Mouse (Mus musculus): ENCODE measurements at regions not wholly inside any gene's neighbourhood (a gene's known extent, or its start where the extent isn't known, plus 50 kb on each side); places are given as distances from the start of the nearest gene placed in this dataset.

DNA sequence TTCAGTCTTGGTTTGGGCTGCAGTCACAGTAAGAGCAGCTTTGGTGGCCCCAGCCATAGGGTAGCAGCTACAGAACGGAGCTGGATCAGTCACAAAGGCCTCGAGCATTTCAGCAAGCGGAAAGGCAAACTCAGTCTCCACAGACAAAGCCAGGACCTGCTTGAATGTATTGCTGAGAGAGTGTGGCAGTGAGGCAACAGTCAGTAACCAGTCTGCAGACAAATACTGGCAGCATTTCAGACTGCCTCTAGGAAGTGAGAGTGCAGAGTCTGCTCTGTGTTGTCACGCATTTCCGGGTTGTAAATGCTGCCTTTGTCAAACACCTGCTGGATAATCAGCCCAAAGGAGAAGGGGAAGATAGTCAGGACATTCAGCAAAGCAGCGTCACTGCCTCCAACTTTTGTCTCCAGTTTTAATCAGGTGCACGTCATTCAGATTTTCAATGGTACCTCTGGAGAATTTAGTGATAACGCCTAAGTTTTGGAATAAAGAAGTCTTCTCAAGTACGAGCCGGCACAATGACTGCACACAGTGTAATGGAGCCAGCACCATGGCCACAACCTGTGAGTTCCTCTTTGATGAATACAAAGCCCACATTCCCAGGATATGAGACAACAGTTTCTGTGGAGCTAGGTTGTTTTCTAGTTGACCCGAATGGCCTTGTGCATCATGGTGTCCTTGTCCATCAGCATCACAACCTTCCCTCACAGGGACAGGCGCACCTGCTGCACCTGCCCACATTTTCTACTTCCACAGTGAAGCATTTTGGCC, 224.3 kb upstream of the Tmem161b start:
- no peak for DNase-seq

DNA sequence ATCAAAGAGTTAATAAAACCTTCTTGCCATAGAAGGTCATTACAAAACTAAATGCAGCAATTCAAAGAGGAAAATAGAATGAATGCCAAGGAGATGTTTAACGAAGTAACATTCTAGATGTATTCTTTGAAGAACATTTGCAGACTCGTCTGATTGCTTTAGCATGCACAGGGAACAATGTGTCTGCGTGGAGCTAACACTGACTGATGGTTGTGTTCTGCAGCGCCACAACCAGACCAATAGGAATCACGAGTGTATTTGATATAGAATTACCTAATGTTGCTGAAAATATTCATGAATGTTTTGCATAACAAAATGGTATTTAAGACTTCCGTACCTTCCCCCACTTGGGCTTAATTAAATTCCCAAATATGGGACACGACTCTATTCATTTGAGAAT, 200.3 kb upstream of the Tmem161b start:
- no peak for DNase-seq

DNA sequence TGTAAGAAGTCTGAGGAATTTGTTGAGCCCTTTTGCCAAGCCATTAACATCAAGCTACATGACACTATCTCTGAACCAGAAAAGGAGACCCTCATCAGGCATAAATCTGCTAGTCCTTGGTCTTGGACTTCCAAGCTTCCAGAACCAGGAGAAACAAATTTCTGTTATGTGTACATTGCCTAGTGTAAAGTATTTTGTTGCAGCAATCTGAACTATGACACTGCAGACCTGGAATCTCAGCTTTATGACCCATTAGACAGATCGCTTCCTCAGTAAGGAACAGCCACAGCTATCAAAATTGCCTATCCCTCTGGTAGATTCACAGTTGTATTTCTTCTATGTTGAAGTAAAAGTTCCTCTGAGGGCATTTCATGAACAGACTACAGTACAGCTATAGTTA, 199.1 kb upstream of the Tmem161b start:
- DNase-seq = no peak

DNA sequence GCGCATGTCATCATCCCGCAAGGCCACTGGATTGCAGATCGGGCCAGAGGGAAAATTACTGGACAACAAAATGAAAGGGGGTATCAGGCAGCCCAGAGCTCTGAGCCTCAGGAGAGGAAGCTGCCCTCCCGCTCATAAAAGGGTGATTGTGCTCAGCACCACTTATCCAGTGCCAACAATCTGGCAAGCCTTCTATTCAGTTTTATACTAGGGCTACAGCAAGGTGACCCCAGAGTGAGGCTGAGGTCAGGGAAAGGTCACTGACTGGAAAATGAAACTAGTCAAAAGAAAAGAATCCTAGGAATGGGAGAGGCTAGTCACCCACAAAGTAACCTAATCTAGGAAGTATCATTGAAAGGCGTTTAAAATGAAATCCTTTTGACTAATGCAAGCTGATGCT, 198.5 kb upstream of the Tmem161b start:
- DNase-seq = no peak

DNA sequence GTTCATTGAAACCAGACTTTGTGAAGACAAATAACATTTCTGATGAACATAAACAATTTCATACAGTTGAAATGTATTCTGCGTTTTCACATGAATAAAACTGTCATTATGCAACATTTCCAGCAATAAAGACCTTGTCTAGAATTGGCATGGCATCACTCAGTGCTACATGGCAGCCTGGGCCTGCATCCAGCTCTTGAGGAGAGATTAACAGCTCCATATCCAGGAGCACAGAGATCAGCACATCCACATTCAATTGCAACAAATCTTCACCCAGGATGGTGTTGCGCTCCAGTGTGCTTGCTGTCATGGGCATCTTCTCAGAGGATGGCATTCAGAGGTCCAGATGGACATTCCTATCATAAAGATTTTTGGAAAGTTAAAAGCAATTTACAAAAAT, 196.7 kb upstream of the Tmem161b start:
- DNase-seq = no peak

DNA sequence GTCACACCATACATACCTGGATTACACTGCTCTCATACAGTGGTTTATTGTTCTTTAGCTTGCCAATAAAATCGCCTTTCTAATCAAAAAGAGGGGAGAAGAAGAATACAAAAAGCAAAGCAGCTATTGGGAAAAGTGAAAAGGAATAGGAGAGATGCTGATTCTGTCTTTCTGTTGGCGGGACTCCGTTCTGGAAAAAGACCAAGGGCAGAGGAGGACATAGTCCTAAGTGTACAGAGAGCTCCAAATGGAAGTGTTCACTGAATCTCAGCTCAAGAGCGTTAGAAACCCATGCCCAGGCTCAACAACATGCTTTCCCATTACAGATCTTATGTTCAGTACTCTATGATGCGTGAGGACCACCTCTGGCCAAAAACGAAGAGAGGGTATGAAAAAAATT, 174.4 kb upstream of the Tmem161b start:
- DNase-seq = no peak

DNA sequence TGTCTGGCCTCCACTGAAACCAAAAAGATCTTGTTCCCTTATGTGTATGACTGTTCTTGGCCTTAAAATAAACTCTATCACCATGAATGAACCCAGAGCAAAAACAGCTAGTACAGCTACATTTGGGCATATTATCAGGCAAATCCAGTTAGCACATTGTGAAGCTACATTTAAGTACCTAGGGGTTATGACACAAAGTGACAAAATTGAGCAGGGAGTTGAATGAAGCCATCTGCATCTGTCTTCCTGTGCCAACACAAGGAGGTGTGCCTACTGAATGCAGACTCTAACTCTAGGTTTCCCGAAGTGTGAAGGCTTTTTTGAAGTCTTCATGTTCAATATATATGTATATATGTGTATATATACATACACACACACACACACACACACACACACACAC, 169.9 kb upstream of the Tmem161b start:
- DNase-seq = no peak

DNA sequence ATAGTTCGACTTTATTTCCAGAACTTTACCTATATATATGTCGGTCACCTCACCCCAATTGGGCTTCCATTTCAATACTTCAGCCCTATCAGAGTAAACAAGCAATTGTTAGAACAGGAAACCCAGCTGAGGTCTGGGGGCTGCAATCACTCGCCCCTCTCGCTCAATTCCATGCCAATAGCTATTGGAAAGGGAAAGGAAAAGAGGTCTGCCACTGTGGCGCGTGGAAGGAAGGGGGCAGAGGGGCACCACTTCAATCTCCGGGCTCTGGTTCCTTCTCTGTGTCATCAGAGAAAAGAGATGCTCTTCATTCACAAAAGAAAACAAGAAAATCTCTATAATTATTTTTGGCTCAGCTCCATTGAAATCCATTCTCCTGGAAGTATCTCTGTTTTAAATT, 167.1 kb upstream of the Tmem161b start:
- no peak for DNase-seq

DNA sequence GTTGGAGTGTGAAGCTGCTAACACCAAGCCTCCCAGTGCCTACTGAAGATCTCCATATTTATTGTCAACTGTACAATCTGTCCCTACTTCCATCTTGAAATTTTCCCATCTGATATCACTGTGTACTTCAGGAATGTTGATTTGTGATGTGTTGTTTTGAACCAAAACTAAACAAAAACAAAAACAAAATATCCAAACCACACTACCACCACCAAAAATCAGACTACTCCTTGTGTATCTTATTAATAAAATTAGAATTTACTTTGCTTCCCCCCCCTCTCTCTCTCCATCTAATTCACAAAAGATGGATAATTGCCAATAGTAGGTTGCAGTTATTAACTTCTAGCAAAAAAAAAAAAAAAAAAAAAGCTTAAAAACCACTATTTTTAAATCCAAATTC, 166.5 kb upstream of the Tmem161b start:
- no peak for DNase-seq

DNA sequence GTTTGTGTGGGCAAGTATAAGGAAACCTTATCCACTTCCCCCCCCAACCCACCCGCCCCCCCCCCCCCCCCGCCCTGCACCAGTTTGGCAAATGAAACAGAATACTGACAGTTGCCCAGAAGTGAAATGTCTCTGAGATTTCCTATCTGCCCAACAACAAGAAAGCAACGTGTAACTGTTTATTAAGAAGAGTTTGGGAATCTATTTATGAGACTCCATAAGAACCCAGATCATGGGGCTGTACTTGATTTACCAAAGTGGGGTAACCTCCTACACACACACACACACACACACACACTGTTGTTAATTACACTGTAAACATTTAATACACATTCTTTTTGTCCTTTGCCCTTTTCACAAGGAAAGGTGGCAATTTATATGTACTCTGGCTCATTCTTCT, 165.6 kb upstream of the Tmem161b start:
- no peak for DNase-seq

DNA sequence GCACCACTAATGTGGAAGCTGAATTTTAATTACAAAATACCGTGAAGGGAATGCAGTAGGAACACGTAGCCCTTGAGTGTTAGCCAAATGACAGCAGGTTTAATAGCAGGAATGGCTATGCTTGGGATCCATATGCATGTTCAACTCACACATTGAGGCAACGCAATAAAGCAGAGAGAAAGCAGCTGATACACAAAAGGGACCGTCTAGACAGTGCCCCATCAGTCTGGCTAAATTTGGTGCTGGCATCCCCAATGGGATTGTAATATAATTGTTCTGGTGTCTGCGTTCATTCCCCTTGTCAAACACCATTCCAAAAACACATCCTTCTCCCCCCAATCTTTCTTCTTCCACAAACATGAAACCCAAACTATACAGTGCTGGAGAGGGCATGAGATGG, 165.1 kb upstream of the Tmem161b start:
- no peak for DNase-seq

DNA sequence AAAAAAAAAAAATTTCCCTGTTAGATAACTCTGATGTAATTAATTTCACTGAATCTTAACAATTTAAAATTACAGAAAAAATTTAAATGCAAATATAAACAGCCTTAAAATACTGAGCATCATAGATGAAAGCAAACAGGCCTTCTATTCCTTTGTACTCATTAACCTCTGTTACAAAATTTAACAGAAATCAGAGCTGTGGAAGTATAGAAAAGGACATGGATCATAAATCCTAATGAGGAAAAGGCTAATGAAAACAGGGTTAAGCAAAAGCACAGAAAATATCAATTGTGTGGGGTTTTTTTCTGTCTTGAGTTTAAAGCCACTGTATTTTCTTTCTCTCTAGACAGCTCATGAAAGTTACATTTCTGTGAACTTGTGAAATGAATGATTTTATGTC, 164.6 kb upstream of the Tmem161b start:
- DNase-seq = no peak

DNA sequence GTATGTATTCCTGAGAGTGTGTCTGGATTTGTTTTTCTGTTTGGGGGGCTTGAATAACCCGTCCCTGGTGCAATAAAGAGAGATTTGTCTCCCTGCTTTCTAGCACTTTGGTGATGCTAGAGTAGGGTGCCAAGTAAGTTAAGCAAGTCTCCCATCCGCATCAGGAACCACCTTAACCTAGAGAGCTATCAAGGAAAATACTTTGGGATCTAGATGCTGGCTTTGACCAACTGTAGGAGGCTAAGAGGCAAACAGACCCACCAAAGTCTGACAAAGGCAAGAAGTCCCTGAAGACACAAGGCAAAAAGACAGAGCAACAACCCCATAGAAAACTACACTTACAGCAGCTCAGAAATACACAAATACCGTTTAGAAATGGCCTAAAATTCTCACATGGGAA, 163.8 kb upstream of the Tmem161b start:
- DNase-seq = no peak

DNA sequence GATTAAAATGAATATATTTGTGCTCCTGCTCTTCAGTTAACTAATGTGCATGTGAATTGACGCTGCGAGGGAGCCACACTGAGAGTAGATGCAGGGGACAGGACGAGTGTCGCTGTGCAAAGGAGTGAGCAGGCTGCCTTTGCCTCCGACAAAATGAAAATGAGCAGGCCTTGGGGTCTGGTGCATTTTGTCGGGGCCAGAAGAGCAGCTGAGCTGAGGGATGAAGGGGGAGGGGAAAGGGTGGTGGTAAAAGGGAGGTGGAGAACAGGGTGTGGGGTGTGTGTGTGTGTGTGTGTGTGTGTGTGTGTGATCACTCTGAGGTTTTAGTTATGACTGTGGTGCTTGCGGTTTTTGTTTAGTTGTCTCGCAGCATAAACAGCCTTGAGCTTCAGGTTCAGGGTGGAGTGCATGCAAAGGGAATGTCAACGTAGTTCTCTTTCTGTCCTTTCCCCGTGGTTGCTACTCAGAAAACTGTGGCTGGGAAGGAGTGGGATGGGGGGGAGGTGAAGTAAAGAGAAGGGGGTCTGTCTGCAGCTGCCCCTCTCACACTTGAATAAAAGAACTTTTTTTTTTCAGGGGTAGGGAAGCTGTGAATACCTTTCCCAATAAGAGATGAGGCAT, 163.0 kb upstream of the Tmem161b start:
- DNase-seq = no peak

DNA sequence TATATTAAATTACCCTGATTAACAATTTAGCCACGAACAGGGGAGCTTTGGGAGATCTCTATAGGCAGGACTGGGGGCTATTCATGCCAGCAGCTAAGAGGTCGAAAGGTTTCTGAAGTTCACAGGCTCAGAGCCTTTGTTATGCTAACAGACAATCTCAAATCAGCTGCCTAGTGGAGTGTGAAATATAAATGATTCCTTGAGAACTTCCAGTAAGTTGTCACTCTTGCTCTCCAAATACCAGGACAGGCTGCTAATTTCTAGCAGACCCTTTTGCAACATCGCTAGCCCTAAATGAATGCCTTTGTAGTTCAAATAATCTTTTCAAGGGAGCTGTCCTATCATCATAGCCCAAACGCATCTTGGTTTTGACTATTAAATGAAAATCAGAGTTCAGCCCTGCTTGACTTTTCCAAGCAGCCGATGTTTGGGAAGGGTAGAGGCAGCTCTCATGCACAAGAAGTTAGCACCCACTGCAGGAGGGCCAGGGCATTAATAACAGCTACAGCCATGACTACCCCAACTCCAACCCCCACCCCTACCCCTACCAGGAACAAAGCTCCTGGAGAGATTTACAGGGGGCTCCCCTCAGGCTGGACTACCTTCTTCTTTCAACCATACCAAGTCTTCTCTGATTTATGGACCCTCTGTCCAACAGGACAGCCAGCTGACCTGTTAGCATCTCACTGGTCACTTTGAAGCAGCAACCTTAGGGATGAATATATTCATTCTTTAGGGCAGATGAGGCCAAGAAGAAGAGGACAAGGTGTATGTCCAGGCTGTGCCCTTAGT, 162.2 kb upstream of the Tmem161b start:
- DNase-seq = no peak

DNA sequence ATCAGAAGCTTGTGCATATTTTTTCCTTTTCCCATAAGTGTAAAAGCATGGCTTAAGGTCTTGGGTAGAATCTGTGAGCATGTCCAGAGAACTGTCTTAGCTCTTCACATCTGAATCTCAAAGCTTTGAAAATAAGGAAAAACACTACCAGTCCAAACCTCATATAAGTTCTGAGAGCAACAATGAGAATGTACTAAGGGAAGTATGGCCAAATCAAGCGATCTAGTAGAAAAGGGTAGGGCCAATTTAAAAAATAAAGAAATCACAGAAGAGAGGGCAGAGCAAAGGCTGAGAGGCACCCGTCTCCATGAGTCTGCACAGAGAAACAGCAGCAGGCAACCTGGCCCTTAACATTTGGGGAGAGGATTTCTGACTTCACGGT, 161.7 kb upstream of the Tmem161b start:
- DNase-seq = no peak

DNA sequence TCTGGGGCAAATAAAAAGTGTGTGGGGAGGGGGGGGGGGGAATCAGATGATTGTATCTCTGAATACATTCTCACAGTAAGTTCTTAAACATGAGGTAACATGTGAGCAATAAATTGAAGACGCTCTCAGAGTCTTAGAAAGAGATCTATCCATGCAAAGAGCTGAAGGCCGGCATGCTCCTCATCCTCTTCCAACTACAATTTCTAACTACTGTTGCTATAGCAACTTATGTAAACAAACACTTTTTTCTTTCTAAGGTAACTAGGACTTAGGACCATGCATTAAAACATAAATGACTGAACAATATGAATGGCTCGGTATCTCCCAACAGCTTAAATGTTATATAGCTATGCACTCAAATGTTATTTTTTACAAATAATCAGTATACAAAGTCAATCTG, 161.2 kb upstream of the Tmem161b start:
- DNase-seq = no peak

DNA sequence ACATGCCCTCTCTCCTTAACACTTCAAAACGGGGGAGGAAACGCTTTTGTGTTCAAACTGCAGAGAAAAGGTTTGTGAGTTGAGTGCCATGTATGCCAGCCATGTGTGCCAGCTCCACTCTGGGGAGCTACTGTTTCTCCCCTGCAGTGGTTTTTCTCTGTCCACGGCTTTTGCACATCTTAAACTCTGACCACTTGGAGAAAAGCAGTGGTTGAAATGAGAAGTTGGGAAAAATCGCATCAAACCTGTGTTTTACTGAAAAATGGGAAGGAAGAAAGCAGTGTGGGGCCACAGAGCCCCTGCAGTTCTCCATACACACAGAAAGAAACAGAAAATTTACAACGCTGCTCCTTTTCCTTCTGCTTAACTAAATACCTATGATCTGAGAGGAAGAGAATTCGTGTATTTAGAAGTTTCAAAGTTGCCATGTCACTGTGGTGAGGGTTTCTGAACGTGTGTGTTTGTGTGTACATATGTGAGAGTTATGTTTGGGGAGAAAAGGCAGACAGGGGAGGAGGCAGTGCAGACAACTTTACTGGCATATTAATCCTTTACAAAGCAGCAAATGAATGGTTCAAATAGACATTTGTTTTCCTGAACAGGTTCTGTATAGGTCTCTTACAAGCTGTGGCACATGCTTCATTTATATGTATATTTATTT, 160.1 kb upstream of the Tmem161b start:
- DNase-seq = no peak

DNA sequence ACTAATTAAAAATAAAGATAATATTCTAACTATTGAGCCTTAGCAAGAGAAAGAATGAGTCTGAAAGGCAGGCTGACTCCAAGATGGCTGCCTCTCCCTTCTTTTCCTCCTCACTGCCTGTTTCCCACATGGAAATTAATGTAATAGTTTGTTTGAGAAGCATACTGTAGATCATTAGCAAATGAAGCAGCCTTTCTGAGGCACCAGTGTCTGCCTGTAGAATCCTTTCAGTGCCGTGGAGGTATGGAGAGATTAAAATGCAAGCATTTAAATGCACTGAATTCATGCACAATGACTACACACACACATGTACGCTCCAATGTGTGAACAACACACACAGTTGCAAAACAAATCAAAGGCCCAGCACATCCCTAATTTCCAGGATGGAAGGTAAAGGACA, 159.5 kb upstream of the Tmem161b start:
- DNase-seq = no peak

DNA sequence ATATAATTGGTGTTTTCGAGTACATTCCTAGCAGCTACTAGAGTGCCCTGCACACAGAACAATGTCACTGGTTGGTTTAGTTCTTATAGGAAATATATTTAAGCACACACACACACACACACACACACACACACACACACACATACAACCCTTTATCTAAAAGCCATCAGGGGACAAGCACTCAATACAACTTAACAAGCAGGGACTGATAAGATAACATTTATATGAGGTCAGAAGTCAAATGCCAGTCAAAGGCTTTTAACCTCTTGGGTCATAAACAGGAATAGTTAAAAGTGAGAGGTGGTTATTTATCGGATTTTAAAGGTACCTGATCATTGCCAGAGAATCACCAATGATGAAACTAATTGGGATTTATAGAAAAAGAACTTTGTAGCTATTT, 158.7 kb upstream of the Tmem161b start:
- DNase-seq = no peak

DNA sequence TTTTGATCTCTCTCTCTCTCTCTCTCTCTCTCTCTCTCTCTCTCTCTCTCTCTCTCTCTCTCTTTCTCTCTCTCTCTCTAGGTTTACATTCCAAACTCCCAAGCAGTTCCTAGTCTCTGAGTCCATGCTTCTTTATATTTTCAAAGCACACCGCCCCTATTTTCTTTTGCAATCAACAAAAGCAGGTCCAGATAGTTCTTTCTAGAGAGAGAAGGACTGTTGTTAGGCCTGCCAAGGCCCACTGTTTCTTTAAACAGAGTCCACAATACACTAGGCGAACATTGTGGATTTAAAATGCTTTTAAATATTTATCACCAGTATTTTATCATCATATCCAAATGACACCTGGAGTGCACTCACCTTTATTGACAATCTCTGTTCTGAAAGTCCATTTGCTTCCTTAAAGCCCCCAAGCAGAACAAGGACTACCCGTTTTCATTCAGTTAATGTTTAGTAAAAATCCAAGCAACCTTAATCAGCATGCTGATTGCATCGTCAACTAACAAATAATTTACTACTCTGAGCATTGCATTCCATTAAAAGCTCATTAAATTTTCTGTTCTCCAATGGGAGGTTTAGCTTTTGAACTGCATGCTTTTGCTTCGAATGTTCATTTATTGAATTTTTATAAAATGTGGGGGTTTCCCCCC, 157.7 kb upstream of the Tmem161b start:
- DNase-seq = no peak

DNA sequence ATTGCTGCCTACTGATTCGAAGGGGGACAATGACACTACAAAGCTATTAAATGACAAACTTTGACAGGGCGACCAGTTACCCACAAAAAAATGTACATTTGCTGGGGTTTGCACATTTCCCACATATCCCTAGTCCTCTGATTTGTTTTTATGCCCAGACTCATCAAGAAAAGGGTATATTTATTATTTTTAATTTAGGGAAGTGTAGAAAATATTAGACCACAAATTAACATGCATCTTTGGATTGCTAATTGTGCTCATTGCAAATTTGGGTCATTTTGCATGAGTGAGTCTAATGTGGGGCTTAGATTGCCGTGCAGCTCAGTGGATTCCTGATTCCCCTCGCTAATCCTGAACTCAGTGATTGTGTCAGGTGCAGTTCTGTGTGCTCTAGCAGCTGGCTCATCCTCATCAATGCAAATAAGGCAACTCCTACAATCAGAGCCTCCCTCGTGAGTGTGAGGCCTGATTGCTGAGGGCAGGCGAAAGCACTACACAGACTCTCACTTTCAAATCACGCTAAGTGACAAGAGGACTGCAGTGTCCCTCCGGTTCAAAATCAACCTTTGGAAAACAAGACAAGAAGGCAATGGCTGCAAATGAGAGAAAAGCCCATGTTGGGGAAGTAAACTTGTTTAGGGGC, 156.7 kb upstream of the Tmem161b start:
- no peak for DNase-seq
